Mouse (Mus musculus): ENCODE measurements around the gene Fam124a. TPM values are rescaled to one million over a fixed set of nuclear protein-coding genes. Genes with fewer than 3 reads are reported as not detected.
"Not testable (repeated sequence)": the region's sequence is repeated elsewhere in the genome, so short reads cannot be mapped to it uniquely, and the experiment has no call there.

The Fam124a gene
- polyA plus RNA-seq, 1 experiment: 2.2 TPM

GRCm38 (mm10) chr14:62639111-62639510 is 83.6 kb downstream of the Fam124a start:
- Histone ChIP-seq H3K36me3 (ENCODE audit: control insufficient read depth, insufficient read depth, low read length) (no peaks in the 10 kb centered on the region), H3K4me3 (ENCODE audit: control insufficient read depth, low read depth, low read length) (no peak overlapping the region), H3K27me3 (ENCODE audit: control insufficient read depth, insufficient read depth, low read length) (no peaks in the 10 kb centered on the region), H3K27ac (ENCODE audit: control insufficient read depth, insufficient read depth, low read depth, low read length) (0 out of 2 replicates have a peak overlapping the region, but pooled peaks have one; percentile 1), H3K4me1 (ENCODE audit: control insufficient read depth, insufficient read depth, low read length) (no peaks in the 10 kb centered on the region)
- TF ChIP-seq CTCF (IDR thresholded peaks at IDR 0.05; ENCODE audit: control insufficient read depth, insufficient read depth, insufficient replicate concordance, low read depth, low read length) (no peak; the same call in 1 of the 2 replicates), POLR2A (IDR thresholded peaks at IDR 0.05; ENCODE audit: control insufficient read depth, low read depth, low read length) (no peak)

GRCm38 (mm10) chr14:62639551-62639950 is 84.0 kb downstream of the Fam124a start:
- Histone ChIP-seq H3K4me1 (ENCODE audit: control insufficient read depth, insufficient read depth, low read length) (no peaks in the 10 kb centered on the region), H3K27me3 (ENCODE audit: control insufficient read depth, insufficient read depth, low read length) (no peaks in the 10 kb centered on the region), H3K4me3 (ENCODE audit: control insufficient read depth, low read depth, low read length) (no peak overlapping the region)

GRCm38 (mm10) chr14:62640396-62640795 is 84.9 kb downstream of the Fam124a start:
- H3K4me3 ChIP-seq (ENCODE audit: control insufficient read depth, low read depth, low read length): no peak overlapping the region
- no peaks in the 10 kb centered on the region for H3K27me3 ChIP-seq (ENCODE audit: control insufficient read depth, insufficient read depth, low read length)
- H3K4me1 ChIP-seq (ENCODE audit: control insufficient read depth, insufficient read depth, low read length): no peaks in the 10 kb centered on the region
- H3K27ac ChIP-seq (ENCODE audit: control insufficient read depth, insufficient read depth, low read depth, low read length): no peak overlapping the region
- no peaks in the 10 kb centered on the region for H3K36me3 ChIP-seq (ENCODE audit: control insufficient read depth, insufficient read depth, low read length)
- TF ChIP-seq CTCF (IDR thresholded peaks at IDR 0.05; ENCODE audit: control insufficient read depth, insufficient read depth, insufficient replicate concordance, low read depth, low read length) (no peak), POLR2A (IDR thresholded peaks at IDR 0.05; ENCODE audit: control insufficient read depth, low read depth, low read length) (no peak)

More at GRCm38 (mm10) chr14:62639551-62639950, 84.0 kb downstream of the Fam124a start:
- Histone ChIP-seq H3K27ac (ENCODE audit: control insufficient read depth, insufficient read depth, low read depth, low read length) (no peak overlapping the region), H3K36me3 (ENCODE audit: control insufficient read depth, insufficient read depth, low read length) (no peaks in the 10 kb centered on the region)
- TF ChIP-seq CTCF (IDR thresholded peaks at IDR 0.05; ENCODE audit: control insufficient read depth, insufficient read depth, insufficient replicate concordance, low read depth, low read length) (no peak), POLR2A (IDR thresholded peaks at IDR 0.05; ENCODE audit: control insufficient read depth, low read depth, low read length) (no peak)

GRCm38 (mm10) chr14:62642368-62642767 is 86.8 kb downstream of the Fam124a start:
- not testable (repeated sequence) for H3K4me1 ChIP-seq (ENCODE audit: control insufficient read depth, insufficient read depth, low read length); H3K27ac ChIP-seq (ENCODE audit: control insufficient read depth, insufficient read depth, low read depth, low read length); H3K4me3 ChIP-seq (ENCODE audit: control insufficient read depth, low read depth, low read length); H3K27me3 ChIP-seq (ENCODE audit: control insufficient read depth, insufficient read depth, low read length); H3K36me3 ChIP-seq (ENCODE audit: control insufficient read depth, insufficient read depth, low read length)

GRCm38 (mm10) chr14:62648405-62648804 is 92.9 kb downstream of the Fam124a start:
- TF ChIP-seq POLR2A (IDR thresholded peaks at IDR 0.05; ENCODE audit: control insufficient read depth, low read depth, low read length): no peak
- no peak for TF ChIP-seq CTCF (IDR thresholded peaks at IDR 0.05; ENCODE audit: control insufficient read depth, insufficient read depth, insufficient replicate concordance, low read depth, low read length)
- Histone ChIP-seq H3K4me1 (ENCODE audit: control insufficient read depth, insufficient read depth, low read length) (no peaks in the 10 kb centered on the region), H3K36me3 (ENCODE audit: control insufficient read depth, insufficient read depth, low read length) (no peaks in the 10 kb centered on the region), H3K27ac (ENCODE audit: control insufficient read depth, insufficient read depth, low read depth, low read length) (no peak overlapping the region), H3K4me3 (ENCODE audit: control insufficient read depth, low read depth, low read length) (no peak overlapping the region), H3K27me3 (ENCODE audit: control insufficient read depth, insufficient read depth, low read length) (no peaks in the 10 kb centered on the region)

GRCm38 (mm10) chr14:62650376-62650775 is 94.8 kb downstream of the Fam124a start:
- Histone ChIP-seq H3K36me3 (ENCODE audit: control insufficient read depth, insufficient read depth, low read length) (no peaks in the 10 kb centered on the region), H3K27ac (ENCODE audit: control insufficient read depth, insufficient read depth, low read depth, low read length) (no peak overlapping the region), H3K27me3 (ENCODE audit: control insufficient read depth, insufficient read depth, low read length) (no peaks in the 10 kb centered on the region), H3K4me1 (ENCODE audit: control insufficient read depth, insufficient read depth, low read length) (no peaks in the 10 kb centered on the region), H3K4me3 (ENCODE audit: control insufficient read depth, low read depth, low read length) (no peak overlapping the region)
- TF ChIP-seq POLR2A (IDR thresholded peaks at IDR 0.05; ENCODE audit: control insufficient read depth, low read depth, low read length) (no peak), CTCF (IDR thresholded peaks at IDR 0.05; ENCODE audit: control insufficient read depth, insufficient read depth, insufficient replicate concordance, low read depth, low read length) (no peak)

- TF ChIP-seq POLR2A (IDR thresholded peaks at IDR 0.05; ENCODE audit: control insufficient read depth, low read depth, low read length) (no peak), CTCF (IDR thresholded peaks at IDR 0.05; ENCODE audit: control insufficient read depth, insufficient read depth, insufficient replicate concordance, low read depth, low read length) (no peak)
- H3K4me1 ChIP-seq (ENCODE audit: control insufficient read depth, insufficient read depth, low read length): no peaks in the 10 kb centered on the region
- no peaks in the 10 kb centered on the region for H3K36me3 ChIP-seq (ENCODE audit: control insufficient read depth, insufficient read depth, low read length)
- no peak overlapping the region for H3K4me3 ChIP-seq (ENCODE audit: control insufficient read depth, low read depth, low read length)
- no peak overlapping the region for H3K27ac ChIP-seq (ENCODE audit: control insufficient read depth, insufficient read depth, low read depth, low read length)
- no peaks in the 10 kb centered on the region for H3K27me3 ChIP-seq (ENCODE audit: control insufficient read depth, insufficient read depth, low read length)
Measured at GRCm38 (mm10) chr14:62651771-62652170, 96.2 kb downstream of the Fam124a start.

- H3K27ac ChIP-seq (ENCODE audit: control insufficient read depth, insufficient read depth, low read depth, low read length): no peak overlapping the region
- no peak overlapping the region for H3K4me3 ChIP-seq (ENCODE audit: control insufficient read depth, low read depth, low read length)
- TF ChIP-seq POLR2A (IDR thresholded peaks at IDR 0.05; ENCODE audit: control insufficient read depth, low read depth, low read length): no peak
- TF ChIP-seq CTCF (IDR thresholded peaks at IDR 0.05; ENCODE audit: control insufficient read depth, insufficient read depth, insufficient replicate concordance, low read depth, low read length): no peak
- H3K36me3 ChIP-seq (ENCODE audit: control insufficient read depth, insufficient read depth, low read length): no peaks in the 10 kb centered on the region
- no peaks in the 10 kb centered on the region for H3K4me1 ChIP-seq (ENCODE audit: control insufficient read depth, insufficient read depth, low read length)
- no peaks in the 10 kb centered on the region for H3K27me3 ChIP-seq (ENCODE audit: control insufficient read depth, insufficient read depth, low read length)
Measured at GRCm38 (mm10) chr14:62655996-62656395, 100.5 kb downstream of the Fam124a start.

Measured in testis, adult 2 months (tissue).